Mouse (Mus musculus): ENCODE data around the gene Gm32742. TPM values are rescaled to one million over a fixed set of nuclear protein-coding genes. Genes with fewer than 3 reads are reported as not detected.

Gm32742 gene
- polyA plus RNA-seq (2014; fragmentation: Nextera tagmentation; extraction: Ambion mirVana) = not detected in 2 replicates

GRCm38 (mm10) chr9:51165312-51166180, at the start of gene Gm32742:
Gm32742 (minus strand) TSS chr9:51165517.
- no peak within 1 kb of the TSS for H3K4me3 ChIP-seq (ENCODE audit: low read depth, low read length)
- no peaks in the 10 kb centered on the region for H3K9me3 ChIP-seq (ENCODE audit: control insufficient read depth, low read length)
- no peak for DNase-seq (ENCODE audit: low spot score, missing footprints)
- no peaks in the 10 kb centered on the region for H3K4me1 ChIP-seq (ENCODE audit: control insufficient read depth, insufficient read depth, low read length)
- WGBS = 44% methylated on average over 6 of the region's 6 CpGs
- no peak within 1 kb of the TSS for H3K27ac ChIP-seq (ENCODE audit: low read depth, low read length)
- no peak for ATAC-seq (ENCODE audit: low FRiP score)
- H3K4me2 ChIP-seq = no peak within 1 kb of the TSS
- no peaks in the 10 kb centered on the region for H3K36me3 ChIP-seq (ENCODE audit: control insufficient read depth, insufficient read depth, low read length)
- H3K27me3 ChIP-seq (ENCODE audit: control insufficient read depth, insufficient read depth, low read length) = no peaks in the 10 kb centered on the region
- no peak within 1 kb of the TSS for H3K9ac ChIP-seq (ENCODE audit: low read length)

GRCm38 (mm10) chr9:51213729-51214237, 48.5 kb upstream of the Gm32742 start:
- Histone ChIP-seq H3K27ac (ENCODE audit: low read depth, low read length) (no peak overlapping the region), H3K27me3 (ENCODE audit: control insufficient read depth, insufficient read depth, low read length) (no peaks in the 10 kb centered on the region), H3K9ac (ENCODE audit: low read length) (no peak overlapping the region), H3K36me3 (ENCODE audit: control insufficient read depth, insufficient read depth, low read length) (no peaks in the 10 kb centered on the region), H3K4me2 (no peak overlapping the region), H3K4me1 (ENCODE audit: control insufficient read depth, insufficient read depth, low read length) (no peaks in the 10 kb centered on the region), H3K4me3 (ENCODE audit: low read depth, low read length) (no peak overlapping the region), H3K9me3 (ENCODE audit: control insufficient read depth, low read length) (no peaks in the 10 kb centered on the region)
- DNase-seq (ENCODE audit: low spot score, missing footprints) = no peak
- 90% methylated on average over 6 of the region's 6 CpGs for WGBS
- no peak for ATAC-seq (ENCODE audit: low FRiP score)

- no peak for ATAC-seq (ENCODE audit: low FRiP score)
- no peak within 1 kb of the TSS for H3K4me3 ChIP-seq (ENCODE audit: low read depth, low read length)
- H3K9ac ChIP-seq (ENCODE audit: low read length) = no peak within 1 kb of the TSS
- no peak within 1 kb of the TSS for H3K4me2 ChIP-seq
- no peaks in the 10 kb centered on the region for H3K27me3 ChIP-seq (ENCODE audit: control insufficient read depth, insufficient read depth, low read length)
- WGBS = 83% methylated on average over 20 of the region's 20 CpGs
- H3K36me3 ChIP-seq (ENCODE audit: control insufficient read depth, insufficient read depth, low read length) = no peaks in the 10 kb centered on the region
- no peaks in the 10 kb centered on the region for H3K4me1 ChIP-seq (ENCODE audit: control insufficient read depth, insufficient read depth, low read length)
- DNase-seq (ENCODE audit: low spot score, missing footprints) = no peak
- H3K9me3 ChIP-seq (ENCODE audit: control insufficient read depth, low read length) = no peaks in the 10 kb centered on the region
- no peak within 1 kb of the TSS for H3K27ac ChIP-seq (ENCODE audit: low read depth, low read length)
These were observed 47.9 kb upstream of the Gm32742 start, which contains the start of gene Pou2af1 for GRCm38 (mm10) chr9:51213023-51213728. Pou2af1 (plus strand) TSS chr9:51213708.

GRCm38 (mm10) chr9:51211191-51211590, 45.9 kb upstream of the Gm32742 start:
- H3K9ac ChIP-seq (ENCODE audit: low read length) = no peak overlapping the region
- H3K36me3 ChIP-seq (ENCODE audit: control insufficient read depth, insufficient read depth, low read length) = no peaks in the 10 kb centered on the region
- H3K4me2 ChIP-seq = no peak overlapping the region
- no peak overlapping the region for H3K27ac ChIP-seq (ENCODE audit: low read depth, low read length)
- DNase-seq (ENCODE audit: low spot score, missing footprints) (no peak), ATAC-seq (ENCODE audit: low FRiP score) (no peak)
- H3K9me3 ChIP-seq (ENCODE audit: control insufficient read depth, low read length) = no peaks in the 10 kb centered on the region
- H3K4me3 ChIP-seq (ENCODE audit: low read depth, low read length) = no peak overlapping the region
- no peaks in the 10 kb centered on the region for H3K4me1 ChIP-seq (ENCODE audit: control insufficient read depth, insufficient read depth, low read length)
- 87% methylated on average over 6 of the region's 6 CpGs for WGBS
- H3K27me3 ChIP-seq (ENCODE audit: control insufficient read depth, insufficient read depth, low read length) = no peaks in the 10 kb centered on the region

GRCm38 (mm10) chr9:51208974-51209332, 43.6 kb upstream of the Gm32742 start:
- DNase-seq (ENCODE audit: low spot score, missing footprints) (no peak), ATAC-seq (ENCODE audit: low FRiP score) (no peak)
- H3K9me3 ChIP-seq (ENCODE audit: control insufficient read depth, low read length) = no peaks in the 10 kb centered on the region
- H3K4me2 ChIP-seq = no peak overlapping the region
- no peak overlapping the region for H3K4me3 ChIP-seq (ENCODE audit: low read depth, low read length)
- 91% methylated on average over 2 of the region's 2 CpGs for WGBS
- H3K27ac ChIP-seq (ENCODE audit: low read depth, low read length) = no peak overlapping the region
- no peaks in the 10 kb centered on the region for H3K4me1 ChIP-seq (ENCODE audit: control insufficient read depth, insufficient read depth, low read length)
- H3K27me3 ChIP-seq (ENCODE audit: control insufficient read depth, insufficient read depth, low read length) = no peaks in the 10 kb centered on the region
- H3K36me3 ChIP-seq (ENCODE audit: control insufficient read depth, insufficient read depth, low read length) = no peaks in the 10 kb centered on the region
- H3K9ac ChIP-seq (ENCODE audit: low read length) = no peak overlapping the region

- 81% methylated on average over 4 of the region's 4 CpGs for WGBS
- DNase-seq (ENCODE audit: low spot score, missing footprints) (no peak), ATAC-seq (ENCODE audit: low FRiP score) (no peak)
- Histone ChIP-seq H3K27ac (ENCODE audit: low read depth, low read length) (no peak overlapping the region), H3K4me2 (no peak overlapping the region), H3K36me3 (ENCODE audit: control insufficient read depth, insufficient read depth, low read length) (no peaks in the 10 kb centered on the region), H3K9me3 (ENCODE audit: control insufficient read depth, low read length) (no peaks in the 10 kb centered on the region), H3K27me3 (ENCODE audit: control insufficient read depth, insufficient read depth, low read length) (no peaks in the 10 kb centered on the region), H3K4me3 (ENCODE audit: low read depth, low read length) (no peak overlapping the region), H3K4me1 (ENCODE audit: control insufficient read depth, insufficient read depth, low read length) (no peaks in the 10 kb centered on the region), H3K9ac (ENCODE audit: low read length) (no peak overlapping the region)
These were observed 29.5 kb upstream of the Gm32742 start for GRCm38 (mm10) chr9:51194790-51195189.

GRCm38 (mm10) chr9:51190655-51191054, 25.3 kb upstream of the Gm32742 start:
- H3K27me3 ChIP-seq (ENCODE audit: control insufficient read depth, insufficient read depth, low read length) = no peaks in the 10 kb centered on the region
- H3K4me3 ChIP-seq (ENCODE audit: low read depth, low read length) = no peak overlapping the region
- no peaks in the 10 kb centered on the region for H3K9me3 ChIP-seq (ENCODE audit: control insufficient read depth, low read length)
- H3K4me2 ChIP-seq = no peak overlapping the region
- ATAC-seq (ENCODE audit: low FRiP score) (no peak), DNase-seq (ENCODE audit: low spot score, missing footprints) (no peak)
- H3K27ac ChIP-seq (ENCODE audit: low read depth, low read length) = no peak overlapping the region
- no peaks in the 10 kb centered on the region for H3K36me3 ChIP-seq (ENCODE audit: control insufficient read depth, insufficient read depth, low read length)
- WGBS = 95% methylated on average over 3 of the region's 3 CpGs
- no peaks in the 10 kb centered on the region for H3K4me1 ChIP-seq (ENCODE audit: control insufficient read depth, insufficient read depth, low read length)
- no peak overlapping the region for H3K9ac ChIP-seq (ENCODE audit: low read length)

- 79% methylated on average over 5 of the region's 5 CpGs for WGBS
- H3K27ac ChIP-seq (ENCODE audit: low read depth, low read length) = no peak overlapping the region
- H3K4me1 ChIP-seq (ENCODE audit: control insufficient read depth, insufficient read depth, low read length) = no peaks in the 10 kb centered on the region
- ATAC-seq (ENCODE audit: low FRiP score) = no peak
- H3K27me3 ChIP-seq (ENCODE audit: control insufficient read depth, insufficient read depth, low read length) = no peaks in the 10 kb centered on the region
- no peak for DNase-seq (ENCODE audit: low spot score, missing footprints)
- no peak overlapping the region for H3K4me2 ChIP-seq
- H3K9ac ChIP-seq (ENCODE audit: low read length) = no peak overlapping the region
- no peaks in the 10 kb centered on the region for H3K9me3 ChIP-seq (ENCODE audit: control insufficient read depth, low read length)
- H3K36me3 ChIP-seq (ENCODE audit: control insufficient read depth, insufficient read depth, low read length) = no peaks in the 10 kb centered on the region
- H3K4me3 ChIP-seq (ENCODE audit: low read depth, low read length) = no peak overlapping the region
These were observed 20.6 kb upstream of the Gm32742 start for GRCm38 (mm10) chr9:51185871-51186270.

GRCm38 (mm10) chr9:51185386-51185785, 20.1 kb upstream of the Gm32742 start:
- Histone ChIP-seq H3K9me3 (ENCODE audit: control insufficient read depth, low read length) (no peaks in the 10 kb centered on the region), H3K4me3 (ENCODE audit: low read depth, low read length) (no peak overlapping the region), H3K9ac (ENCODE audit: low read length) (no peak overlapping the region), H3K4me1 (ENCODE audit: control insufficient read depth, insufficient read depth, low read length) (no peaks in the 10 kb centered on the region), H3K36me3 (ENCODE audit: control insufficient read depth, insufficient read depth, low read length) (no peaks in the 10 kb centered on the region), H3K4me2 (no peak overlapping the region), H3K27me3 (ENCODE audit: control insufficient read depth, insufficient read depth, low read length) (no peaks in the 10 kb centered on the region), H3K27ac (ENCODE audit: low read depth, low read length) (no peak overlapping the region)
- ATAC-seq (ENCODE audit: low FRiP score) (no peak), DNase-seq (ENCODE audit: low spot score, missing footprints) (no peak)
- 83% methylated on average over 4 of the region's 4 CpGs for WGBS
